Mouse (Mus musculus) mouse trophoblast stem cell (cell line): ENCODE results near the gene Jam3.

Experiments
- in situ Hi-C, 2 experiments: fragments of 300-500 bp; cut with MseI, MboI; formaldehyde crosslinking; loops; 2 replicates in 1 of 2; 3 replicates in 1 of 2; pipeline ENCODE4 v1.15.1; 2025

Jam3 gene

GRCm38 (mm10) chr9:27154763-27155530 is at the start of gene Jam3:
Gene Jam3 (minus strand): TSS chr9:27155421.
- in situ Hi-C loops = no loop called here

- in situ Hi-C loops = no loop called here
Observed at GRCm38 (mm10) chr9:27204201-27204600, 49.0 kb upstream of the Jam3 start.

DNA sequence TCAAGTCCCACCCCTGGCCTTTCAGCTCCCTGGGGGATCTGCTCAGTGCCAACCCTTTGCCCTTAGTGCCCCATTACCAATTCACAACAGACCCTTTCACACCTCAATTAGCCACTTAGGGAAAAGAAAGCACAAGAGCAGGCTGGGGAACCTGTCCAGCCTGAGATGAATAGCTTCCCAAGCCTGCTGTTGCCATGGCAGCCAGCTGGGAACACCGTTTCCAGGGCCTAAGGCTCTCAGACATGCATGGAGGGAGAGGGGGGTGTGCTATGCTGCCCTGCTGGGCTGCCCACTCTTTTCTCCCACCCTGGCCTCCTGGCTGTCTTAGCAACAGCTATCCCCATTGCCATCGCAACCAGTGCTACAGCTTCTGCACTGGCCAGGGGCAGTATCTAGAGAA is 47.9 kb upstream of the Jam3 start:
- in situ Hi-C loops = no loop called here

GRCm38 (mm10) chr9:27201472-27202219 is 46.4 kb upstream of the Jam3 start:
- in situ Hi-C loops = no loop called here

GRCm38 (mm10) chr9:27193592-27194080 is 38.4 kb upstream of the Jam3 start:
- in situ Hi-C loops = no loop called here

DNA sequence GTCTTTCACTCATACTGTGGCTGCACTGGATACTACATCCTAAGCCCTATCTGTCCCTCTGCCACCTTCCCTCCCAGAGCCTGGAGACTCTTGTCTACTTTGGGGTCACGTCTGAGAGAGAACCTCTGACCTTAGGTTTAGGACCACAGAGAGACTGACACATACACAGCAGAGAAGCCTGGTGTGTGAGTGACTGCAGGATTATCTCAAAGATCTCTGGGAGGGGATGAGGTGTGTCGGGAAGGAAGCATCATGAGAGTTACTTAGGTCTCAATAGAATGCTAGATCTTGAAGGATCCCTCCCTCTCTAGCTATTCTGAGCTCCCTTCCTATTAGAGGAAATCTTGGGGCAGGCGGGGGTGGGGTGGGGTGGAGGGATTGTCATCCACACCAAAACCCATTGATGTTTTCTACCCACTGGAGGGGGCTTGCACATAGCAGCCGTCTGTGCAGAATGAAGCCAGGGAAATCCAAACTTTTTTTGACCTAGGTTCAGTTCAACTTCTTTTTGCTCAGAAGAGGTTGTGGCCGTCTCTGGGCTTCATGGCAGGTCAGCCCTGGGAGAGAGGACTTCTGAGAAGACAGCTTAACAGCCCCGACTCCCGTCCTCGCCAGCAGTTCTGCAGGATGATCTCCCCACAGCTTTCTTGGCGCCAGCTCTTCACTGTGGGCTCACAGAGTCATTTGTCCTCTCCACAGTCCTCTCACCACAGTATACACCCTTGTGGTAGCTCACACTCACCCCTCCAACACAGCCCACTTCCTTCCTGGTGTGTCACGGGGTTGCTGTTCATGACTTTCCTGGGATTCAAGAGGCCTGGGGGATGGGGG is 37.8 kb upstream of the Jam3 start:
- in situ Hi-C loops = no loop called here

GRCm38 (mm10) chr9:27192001-27192760 is 37.0 kb upstream of the Jam3 start:
- in situ Hi-C loops = no loop called here

DNA sequence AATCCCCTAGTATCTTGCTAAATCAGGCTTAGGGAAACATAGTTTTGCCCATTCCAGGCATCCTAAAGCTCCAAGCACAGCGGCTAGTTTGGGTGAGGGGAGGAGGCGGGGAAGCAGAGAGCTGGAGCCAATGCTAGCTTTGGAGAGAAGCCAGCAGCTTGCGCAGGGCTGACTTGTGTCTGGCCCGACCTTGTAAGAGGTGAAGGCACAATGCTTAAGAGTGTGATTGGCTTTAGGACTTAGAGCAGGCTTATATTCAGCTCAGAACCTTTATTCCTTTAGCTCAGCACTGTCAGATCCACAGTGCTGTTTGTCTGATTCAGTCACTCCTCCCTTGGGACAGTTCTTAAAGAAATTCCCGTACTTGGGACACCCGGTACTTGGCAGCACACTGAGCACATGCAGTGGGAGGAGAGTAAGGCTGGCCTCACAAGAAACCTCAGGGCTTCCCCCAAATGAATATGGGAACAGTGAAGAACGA is 36.3 kb upstream of the Jam3 start:
- in situ Hi-C loops = no loop called here

- in situ Hi-C loops = no loop called here
Observed at GRCm38 (mm10) chr9:27190461-27190860, 35.2 kb upstream of the Jam3 start.

GRCm38 (mm10) chr9:27189306-27189705 is 34.1 kb upstream of the Jam3 start:
- in situ Hi-C loops = no loop called here

GRCm38 (mm10) chr9:27188677-27189241 is 33.5 kb upstream of the Jam3 start:
- in situ Hi-C loops = no loop called here

DNA sequence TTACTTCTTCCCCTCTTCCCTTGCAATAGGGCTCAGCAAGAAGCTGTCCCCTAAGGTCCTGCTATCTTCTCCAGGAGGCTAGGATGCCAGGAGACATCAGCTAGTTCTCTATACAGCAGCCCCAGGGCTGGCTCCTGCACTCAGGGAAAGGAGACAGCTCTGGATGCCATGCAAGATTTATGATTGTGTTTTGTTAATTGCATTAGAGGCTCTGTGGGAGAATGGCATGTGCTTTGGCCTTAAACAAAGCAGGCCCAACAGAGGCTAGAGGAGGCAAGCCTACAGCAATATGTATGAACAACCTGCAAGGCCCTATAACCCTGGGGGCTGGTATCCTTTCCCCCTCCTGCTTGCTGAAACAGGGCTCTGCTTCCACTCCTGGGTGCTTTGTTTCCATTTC is 30.6 kb upstream of the Jam3 start:
- in situ Hi-C loops = no loop called here

DNA sequence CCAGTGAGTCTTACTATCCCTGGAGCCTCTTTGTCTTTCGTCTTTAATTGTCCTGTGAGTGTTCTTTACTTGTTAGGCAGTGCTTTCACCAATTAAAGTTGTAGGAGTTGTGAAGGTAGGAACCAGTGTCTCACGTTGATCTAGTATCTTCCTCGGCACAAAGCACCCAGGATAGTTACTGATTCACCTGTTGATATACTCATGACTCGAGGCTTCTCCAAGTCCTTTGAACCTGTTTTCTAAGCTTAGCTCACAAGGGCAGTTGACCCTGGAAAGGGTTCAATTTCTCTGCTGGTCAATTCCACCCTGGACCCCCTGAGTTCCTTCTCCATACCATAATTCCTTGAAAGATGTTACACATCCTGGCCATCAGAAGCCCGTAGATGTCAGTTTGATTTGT is 26.9 kb upstream of the Jam3 start:
- in situ Hi-C loops = no loop called here

- in situ Hi-C loops = no loop called here
Observed at GRCm38 (mm10) chr9:27180492-27180891, 25.3 kb upstream of the Jam3 start.

DNA sequence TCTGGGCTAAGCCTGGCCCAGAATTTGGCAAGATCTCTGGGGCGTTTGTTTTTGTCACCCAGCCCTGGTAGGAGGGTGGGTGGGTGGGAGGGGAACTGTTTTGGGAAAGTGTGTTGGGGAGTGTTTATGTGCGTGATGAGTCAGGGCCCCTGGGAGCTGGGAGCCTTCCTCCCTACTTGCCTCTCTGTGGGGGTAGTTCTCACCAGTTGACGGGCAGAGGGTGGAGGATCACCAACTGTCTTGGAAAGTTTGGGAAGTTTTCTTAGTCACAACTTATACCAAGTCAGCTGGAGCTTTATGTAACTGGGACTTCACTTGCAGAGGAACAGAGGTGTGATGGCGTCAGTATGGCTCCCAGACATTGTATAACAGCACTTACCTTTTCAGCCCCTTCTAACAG is 23.7 kb upstream of the Jam3 start:
- in situ Hi-C loops = loop anchor here in 1 of 2 experiments (10.0 kb wide), 1 partner anchor 74 kb away; no protein-coding TSS in a partner anchor

DNA sequence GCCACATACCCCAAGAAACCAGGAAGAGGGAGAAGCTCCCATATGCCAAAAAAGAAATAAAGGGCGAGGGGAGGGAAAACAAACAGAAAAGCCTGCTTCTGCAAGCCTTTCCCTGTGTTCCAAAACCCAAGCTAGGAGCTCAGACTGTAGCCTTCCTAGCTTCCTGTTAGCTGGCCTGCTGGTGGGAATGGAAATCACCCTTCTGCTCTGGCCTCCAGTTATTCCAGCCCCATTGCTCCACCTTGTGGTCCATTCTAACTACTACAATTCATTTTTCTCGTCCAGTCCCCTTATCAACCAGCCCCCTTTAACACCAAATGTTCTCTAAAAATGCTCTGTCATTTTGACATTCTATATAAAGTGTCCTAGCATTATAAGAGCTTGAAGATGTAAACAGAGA is 20.9 kb upstream of the Jam3 start:
- in situ Hi-C loops = loop anchor here in 1 of 2 experiments (10.0 kb wide), 1 partner anchor 71 kb away; no protein-coding TSS in a partner anchor

DNA sequence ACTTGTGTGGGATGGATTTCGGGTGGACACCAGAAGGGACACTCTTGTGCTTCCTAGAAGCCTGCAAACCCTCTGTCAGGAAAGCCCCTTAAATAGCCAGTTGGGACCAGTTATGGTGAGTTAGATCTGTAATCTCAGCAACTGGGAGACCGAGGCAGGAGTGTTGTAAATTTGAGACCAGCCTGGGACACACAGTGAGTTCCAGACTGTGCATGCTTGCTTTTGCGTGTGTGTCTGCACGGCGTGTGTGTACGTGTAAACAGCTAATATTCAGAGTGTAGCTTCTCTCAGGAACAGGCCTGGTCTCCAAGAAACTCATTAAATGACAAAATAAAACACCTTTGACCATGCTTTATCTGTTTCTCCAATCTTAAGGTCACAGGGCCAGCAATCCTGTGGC is 20.5 kb upstream of the Jam3 start:
- in situ Hi-C loops = loop anchor here in 1 of 2 experiments (10.0 kb wide), 1 partner anchor 71 kb away; no protein-coding TSS in a partner anchor

DNA sequence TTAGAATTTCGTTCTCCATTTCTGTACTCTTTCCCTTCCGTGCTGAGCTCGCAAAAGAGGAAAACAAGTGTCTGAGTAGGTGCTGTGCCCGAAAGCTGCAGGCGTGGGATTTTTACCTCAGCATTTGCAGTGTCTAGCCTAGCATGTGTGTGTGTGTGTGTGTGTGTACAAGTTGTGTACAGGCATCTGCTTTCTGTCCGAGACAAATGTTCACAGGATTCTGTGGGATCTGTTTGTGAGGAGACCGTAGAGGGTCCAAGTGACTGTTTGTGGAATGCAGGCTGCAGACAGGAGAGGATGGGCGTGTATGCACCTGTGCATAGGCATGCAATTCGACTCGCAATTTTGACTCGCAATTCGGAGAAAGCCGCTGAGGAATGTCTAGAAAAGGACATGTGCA is 20.0 kb upstream of the Jam3 start:
- in situ Hi-C loops = loop anchor here in 1 of 2 experiments (10.0 kb wide), 1 partner anchor 70 kb away; no protein-coding TSS in a partner anchor

GRCm38 (mm10) chr9:27174079-27174478 is 18.9 kb upstream of the Jam3 start:
- in situ Hi-C loops = loop anchor here in 1 of 2 experiments (10.0 kb wide), 1 partner anchor 69 kb away; no protein-coding TSS in a partner anchor

GRCm38 (mm10) chr9:27173646-27174045 is 18.4 kb upstream of the Jam3 start:
- in situ Hi-C loops = loop anchor here in 1 of 2 experiments (10.0 kb wide), 1 partner anchor 69 kb away; no protein-coding TSS in a partner anchor
